Mouse (Mus musculus) myocyte (in vitro differentiated cells): Measurements from ENCODE around the gene Aff3.

Source experiments
- MYOD1 ChIP-seq, 3 experiments: IDR thresholded peaks; one replicate each; pipeline ENCODE4 v1.6.1; 2011; ENCODE audit warnings: control low read depth in 2 of 3, low read depth in 2 of 3, mild to moderate bottlenecking in 2 of 3, moderate library complexity in 1 of 3; ENCODE audit not compliant: insufficient read length in 2 of 3, control insufficient read depth in 1 of 3
- USF1 ChIP-seq: IDR thresholded peaks from one replicate; pipeline ENCODE4 v1.6.1; 2011; ENCODE audit warnings: low read depth, mild to moderate bottlenecking, control low read depth, moderate library complexity

- TF ChIP-seq USF1 (no peak), MYOD1 (IDR thresholded peaks at IDR 0.05; ENCODE audit: control insufficient read depth in 1 of 3, insufficient read length in 2 of 3, low read depth in 2 of 3) (no peak)
Measured at GRCm38 (mm10) chr1:38252031-38252765, 412.6 kb downstream of the Aff3 start.
